Mouse (Mus musculus): ENCODE measurements around the gene Mtx1. TPM values are rescaled to one million over a fixed set of nuclear protein-coding genes. Genes with fewer than 3 reads are reported as not detected.
A peak's percentile ranks its signal among the peaks of the same experiment; 100 is the strongest.

The Mtx1 gene
- 197 and 199 TPM in 2 replicates for polyA plus RNA-seq (2015; fragmentation: Nextera tagmentation; extraction: Ambion mirVana)

DNA sequence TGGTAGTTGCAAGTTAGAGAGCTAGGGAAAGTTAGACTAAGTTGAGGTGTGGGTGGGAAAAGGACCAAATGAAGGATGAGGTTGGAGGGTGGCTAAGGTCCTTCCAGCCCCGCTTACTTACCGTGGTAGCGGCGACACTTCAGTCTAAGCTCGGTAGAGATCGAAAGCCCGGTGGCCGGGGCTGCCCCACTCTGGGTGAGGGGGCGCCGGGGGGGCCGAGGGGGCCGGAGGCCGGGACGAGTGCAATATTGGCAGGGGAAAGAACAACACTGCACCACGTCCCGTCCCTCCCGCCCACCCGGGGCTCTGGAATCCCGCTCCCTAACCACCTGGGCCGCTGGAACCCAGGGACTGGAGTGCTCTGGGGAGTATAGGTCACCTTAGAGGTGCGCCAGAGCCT is at the start of gene Mtx1:
Gene Mtx1, minus strand, starts transcription at position 189 of the 400 bp plus-strand sequence.
- H3K27me3 ChIP-seq (replicated peaks), result no peaks in the 10 kb centered on the region
- peak within 1 kb of the TSS; percentile 60 for H3K27ac ChIP-seq
- H3K4me2 ChIP-seq, result peak within 1 kb of the TSS; percentile 82
- no peaks in the 10 kb centered on the region for H3K9me3 ChIP-seq
- H3K4me3 ChIP-seq (replicated peaks), result peak within 1 kb of the TSS; percentile 46
- no peaks in the 10 kb centered on the region for H3K36me3 ChIP-seq
- peaks cover 27% of the 10 kb centered on the region for H3K4me1 ChIP-seq
- WGBS, result 4% methylated on average over 20 of the region's 21 CpGs
- no peak within 1 kb of the TSS for H3K9ac ChIP-seq
- ATAC-seq (ENCODE audit: insufficient read depth, low FRiP score, low read depth), result peak; percentile 4; the same call in 1 of the 2 replicates

DNA sequence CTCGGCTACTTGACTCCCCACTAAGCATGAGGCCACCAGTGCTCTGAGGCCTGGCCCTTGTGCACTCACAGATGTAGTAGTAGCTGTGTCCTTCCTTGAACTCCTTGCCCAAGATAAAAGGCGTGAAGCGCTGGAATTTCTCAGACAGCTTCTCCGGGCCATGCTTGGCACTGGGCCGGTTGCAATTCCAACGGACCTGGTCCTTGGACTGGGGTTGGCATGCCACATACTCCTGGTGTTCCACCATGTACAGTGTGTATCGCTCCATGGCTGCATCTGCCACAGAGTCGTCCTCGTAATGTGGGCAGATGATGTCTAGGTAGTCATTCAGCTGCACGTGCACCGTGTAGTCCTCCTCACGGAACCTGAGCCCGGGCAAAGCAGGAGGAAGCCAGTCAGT is 49.2 kb upstream of the Mtx1 start:
- no peak overlapping the region for H3K4me2 ChIP-seq
- H3K4me3 ChIP-seq (replicated peaks), result no peak overlapping the region
- 91% methylated on average over 13 of the region's 13 CpGs for WGBS
- no peak overlapping the region for H3K27ac ChIP-seq
- H3K36me3 ChIP-seq, result peaks cover 15% of the 10 kb centered on the region; the same call in 1 of the 2 replicates
- no peaks in the 10 kb centered on the region for H3K27me3 ChIP-seq (replicated peaks)
- H3K9me3 ChIP-seq, result no peaks in the 10 kb centered on the region
- no peak for ATAC-seq (ENCODE audit: insufficient read depth, low FRiP score, low read depth)
- H3K4me1 ChIP-seq, result peaks cover 34% of the 10 kb centered on the region
- H3K9ac ChIP-seq, result no peak overlapping the region

DNA sequence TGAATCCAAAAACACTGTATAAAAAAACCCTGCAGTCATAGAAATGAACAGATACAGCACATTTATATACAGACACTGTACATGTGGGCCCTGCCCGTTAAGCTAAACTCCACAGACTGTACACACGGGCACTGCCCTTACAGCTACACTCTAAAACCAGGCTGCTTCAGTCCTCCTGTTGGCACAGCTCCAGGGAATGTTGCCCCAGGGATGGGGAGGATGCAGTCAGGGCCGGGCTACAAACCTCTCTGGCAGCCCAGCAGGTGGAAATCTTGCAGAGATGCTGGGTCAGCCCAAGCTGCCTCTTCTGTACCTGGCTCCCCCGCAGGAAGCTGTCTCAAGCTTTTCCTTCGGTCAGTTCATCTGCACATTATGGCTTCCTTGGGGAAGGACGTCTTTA is 44.9 kb upstream of the Mtx1 start:
- no peak for ATAC-seq (ENCODE audit: insufficient read depth, low FRiP score, low read depth)
- Histone ChIP-seq H3K27me3 (replicated peaks) (no peaks in the 10 kb centered on the region), H3K9me3 (no peaks in the 10 kb centered on the region), H3K9ac (no peak overlapping the region), H3K4me3 (replicated peaks) (no peak overlapping the region), H3K27ac (0 out of 2 replicates have a peak overlapping the region, but pooled peaks have one; percentile 4), H3K4me2 (no peak overlapping the region), H3K36me3 (peaks cover 15% of the 10 kb centered on the region; the same call in 1 of the 2 replicates), H3K4me1 (peaks cover 27% of the 10 kb centered on the region)
- WGBS, result 65% methylated on average over 6 of the region's 6 CpGs

DNA sequence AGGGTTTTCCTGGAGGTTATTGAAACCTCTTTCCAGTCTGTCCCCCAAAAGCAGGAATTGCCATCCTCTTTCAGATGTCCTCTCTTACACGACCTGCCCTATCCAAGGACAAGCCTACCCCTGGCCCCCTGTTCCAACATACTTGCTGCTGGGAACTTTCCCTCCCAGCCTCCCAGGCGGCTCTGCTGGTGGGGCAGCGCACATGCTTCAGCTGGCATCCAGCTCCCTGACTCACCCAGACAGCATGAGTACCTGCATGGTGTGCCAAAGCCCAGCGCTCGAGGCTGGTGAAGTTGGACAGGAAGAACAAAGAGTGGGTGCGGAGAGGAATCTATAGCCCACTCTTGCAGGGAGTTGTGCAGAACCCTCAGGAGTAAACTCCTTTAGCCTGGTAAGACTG is 44.0 kb upstream of the Mtx1 start:
- H3K9ac ChIP-seq, result no peak overlapping the region
- no peaks in the 10 kb centered on the region for H3K9me3 ChIP-seq
- WGBS, result 61% methylated on average over 6 of the region's 6 CpGs
- peak overlapping the region; percentile 61; the same call in 1 of the 2 replicates for H3K4me3 ChIP-seq (replicated peaks)
- peak overlapping the region; percentile 72 for H3K4me2 ChIP-seq
- peaks cover 15% of the 10 kb centered on the region; the same call in 1 of the 2 replicates for H3K36me3 ChIP-seq
- no peak for ATAC-seq (ENCODE audit: insufficient read depth, low FRiP score, low read depth)
- peaks cover 31% of the 10 kb centered on the region for H3K4me1 ChIP-seq
- H3K27ac ChIP-seq, result peak overlapping the region; percentile 90
- H3K27me3 ChIP-seq (replicated peaks), result no peaks in the 10 kb centered on the region

DNA sequence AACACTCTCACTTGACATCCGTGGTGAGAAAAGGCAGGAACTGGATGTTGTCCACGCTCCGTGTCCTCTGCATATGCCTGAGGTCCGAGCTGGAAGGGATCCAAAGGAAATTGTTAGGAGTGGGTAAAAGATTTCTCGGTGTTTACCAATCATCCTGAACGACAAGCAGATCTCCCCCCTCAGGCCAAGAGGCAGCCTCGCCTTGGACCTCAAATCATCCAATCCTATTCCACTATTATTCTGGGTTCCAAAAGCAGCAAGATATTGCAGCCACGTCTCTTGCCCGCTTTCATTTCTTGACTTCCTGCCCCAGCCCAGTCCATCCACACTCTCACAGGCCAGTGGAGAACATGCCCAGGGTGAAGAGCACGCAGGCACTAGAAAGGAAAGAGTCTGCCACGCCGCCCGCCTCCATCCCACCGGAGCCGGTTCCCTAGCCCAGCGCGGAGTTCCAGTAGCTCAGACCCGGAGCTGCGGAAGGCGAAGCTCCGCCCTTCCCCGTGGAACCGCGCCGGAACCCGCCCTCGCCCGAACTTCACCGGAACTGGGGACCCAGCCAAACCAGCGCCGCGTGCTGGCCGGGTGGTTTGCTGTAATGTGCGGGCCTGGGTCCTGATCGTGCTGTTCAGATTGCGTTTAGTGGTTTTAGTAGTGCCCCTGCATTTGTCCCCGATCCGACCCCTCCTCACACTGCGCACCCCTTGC is 43.3 kb upstream of the Mtx1 start, which contains the start of gene Slc50a1:
Gene Slc50a1, minus strand, starts transcription at position 520 of the 705 bp plus-strand sequence.
- WGBS, result 2% methylated on average over 39 of the region's 39 CpGs
- Histone ChIP-seq H3K36me3 (peaks cover 13% of the 10 kb centered on the region; the same call in 1 of the 2 replicates), H3K4me3 (replicated peaks) (peak within 1 kb of the TSS; percentile 61), H3K27ac (peak within 1 kb of the TSS; percentile 90), H3K9ac (peak within 1 kb of the TSS; percentile 59), H3K9me3 (no peaks in the 10 kb centered on the region), H3K4me1 (peaks cover 32% of the 10 kb centered on the region), H3K4me2 (peak within 1 kb of the TSS; percentile 72), H3K27me3 (replicated peaks) (no peaks in the 10 kb centered on the region)
- peak; percentile 41; the same call in 1 of the 2 replicates for ATAC-seq (ENCODE audit: insufficient read depth, low FRiP score, low read depth)

DNA sequence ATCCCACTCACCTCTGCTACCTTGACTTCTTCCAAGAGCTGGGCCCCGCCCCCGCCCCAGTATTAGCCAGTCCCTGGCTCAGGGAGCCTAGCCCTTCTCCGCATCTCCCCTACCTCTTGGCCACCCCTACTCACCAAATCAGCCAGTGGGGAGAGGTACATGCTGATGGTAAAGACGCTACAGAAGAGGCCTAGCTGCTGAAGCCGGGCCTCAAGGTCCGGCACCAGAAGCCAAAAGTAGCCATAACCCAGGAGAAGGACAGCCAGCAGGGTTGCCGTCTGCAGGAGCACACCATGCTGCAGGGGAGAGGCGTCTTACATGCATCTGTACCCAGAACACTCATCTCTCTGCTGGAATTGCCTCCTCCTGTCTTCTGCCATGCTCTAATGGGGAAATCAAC is 42.0 kb upstream of the Mtx1 start:
- H3K9ac ChIP-seq, result no peak overlapping the region
- no peaks in the 10 kb centered on the region for H3K27me3 ChIP-seq (replicated peaks)
- WGBS, result 74% methylated on average over 8 of the region's 8 CpGs
- H3K4me2 ChIP-seq, result peak overlapping the region; percentile 72
- no peak for ATAC-seq (ENCODE audit: insufficient read depth, low FRiP score, low read depth)
- H3K9me3 ChIP-seq, result no peaks in the 10 kb centered on the region
- H3K27ac ChIP-seq, result 0 out of 2 replicates have a peak overlapping the region, but pooled peaks have one; percentile 40
- peaks cover 32% of the 10 kb centered on the region for H3K4me1 ChIP-seq
- peaks cover 9% of the 10 kb centered on the region; the same call in 1 of the 2 replicates for H3K36me3 ChIP-seq
- 0 out of 2 replicates have a peak overlapping the region, but pooled peaks have one; percentile 8 for H3K4me3 ChIP-seq (replicated peaks)

DNA sequence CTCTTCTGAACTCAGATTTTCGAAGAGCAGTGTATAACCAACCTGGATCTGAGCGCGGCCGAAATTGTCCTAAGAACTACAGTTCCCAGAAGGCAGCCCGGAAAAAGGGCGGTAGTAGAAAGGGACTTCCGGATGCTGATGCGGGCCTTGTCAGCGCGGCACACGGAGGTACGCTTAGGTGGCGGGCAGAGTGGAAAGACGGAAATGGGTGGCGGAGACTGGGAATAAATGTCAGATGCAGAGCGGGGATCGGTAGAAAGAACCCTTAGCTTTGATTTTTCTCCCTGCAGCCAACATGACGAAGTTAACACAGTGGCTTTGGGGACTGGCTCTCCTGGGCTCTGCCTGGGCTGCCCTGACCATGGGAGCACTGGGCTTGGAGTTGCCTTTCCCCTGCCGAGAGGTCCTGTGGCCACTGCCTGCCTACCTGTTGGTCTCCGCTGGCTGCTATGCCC is 39.6 kb upstream of the Mtx1 start:
- ATAC-seq (ENCODE audit: insufficient read depth, low FRiP score, low read depth), result peak; percentile 86

DNA sequence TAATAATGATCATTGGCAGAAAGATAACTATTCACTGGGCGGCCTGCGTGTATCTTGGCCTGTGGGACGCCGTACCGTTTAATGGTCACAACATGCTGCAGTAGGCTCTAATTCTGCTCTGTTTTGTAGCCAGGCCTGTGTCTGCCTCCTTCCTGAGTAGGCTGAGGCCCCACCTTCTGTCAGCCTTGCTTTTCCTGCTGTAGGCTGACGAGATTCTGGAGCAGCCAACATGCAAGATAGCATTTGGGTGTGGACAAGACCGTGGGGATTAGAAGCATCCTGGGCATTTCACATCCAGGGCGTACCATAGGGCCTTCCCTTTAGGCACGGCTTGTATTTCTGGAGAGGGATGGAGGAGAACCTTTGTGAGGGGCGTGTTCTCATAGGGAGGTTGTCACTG is 35.5 kb upstream of the Mtx1 start:
- Histone ChIP-seq H3K4me1 (peaks cover 9% of the 10 kb centered on the region; the same call in 1 of the 2 replicates), H3K4me3 (replicated peaks) (no peak overlapping the region), H3K36me3 (no peaks in the 10 kb centered on the region), H3K4me2 (no peak overlapping the region), H3K27me3 (replicated peaks) (no peaks in the 10 kb centered on the region), H3K9me3 (no peaks in the 10 kb centered on the region), H3K9ac (no peak overlapping the region), H3K27ac (no peak overlapping the region)
- no peak for ATAC-seq (ENCODE audit: insufficient read depth, low FRiP score, low read depth)
- WGBS, result 61% methylated on average over 10 of the region's 10 CpGs

More for the DNA sequence above, 39.6 kb upstream of the Mtx1 start:
- peak overlapping the region; percentile 81 for H3K27ac ChIP-seq
- peaks cover 32% of the 10 kb centered on the region for H3K4me1 ChIP-seq
- under 1% methylated on average over 20 of the region's 20 CpGs for WGBS
- H3K9ac ChIP-seq, result peak overlapping the region; percentile 95
- no peaks in the 10 kb centered on the region for H3K36me3 ChIP-seq
- H3K4me2 ChIP-seq, result peak overlapping the region; percentile 91
- H3K27me3 ChIP-seq (replicated peaks), result no peaks in the 10 kb centered on the region
- H3K9me3 ChIP-seq, result no peaks in the 10 kb centered on the region
- peak overlapping the region; percentile 83 for H3K4me3 ChIP-seq (replicated peaks)

DNA sequence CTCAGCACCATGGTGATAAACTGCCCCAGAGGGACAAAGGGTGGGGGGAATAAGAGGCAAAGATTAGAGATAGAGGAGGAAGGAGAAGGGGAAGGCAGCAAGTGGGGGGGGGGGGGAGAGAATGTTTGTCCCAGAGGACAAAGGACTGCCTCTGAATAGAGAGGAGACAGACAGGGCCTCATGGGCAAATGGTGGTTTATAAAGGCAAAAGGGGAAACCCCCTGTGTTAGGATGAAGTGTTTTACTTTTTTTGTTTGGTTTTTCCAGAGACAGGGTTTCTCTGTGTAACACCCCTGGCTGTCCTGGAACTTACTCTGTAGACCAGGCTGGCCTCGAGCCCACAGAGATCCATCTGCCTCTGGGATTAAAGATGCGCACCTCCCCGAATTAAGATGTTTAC is 33.3 kb upstream of the Mtx1 start:
- WGBS, result 49% methylated on average over 3 of the region's 3 CpGs

DNA sequence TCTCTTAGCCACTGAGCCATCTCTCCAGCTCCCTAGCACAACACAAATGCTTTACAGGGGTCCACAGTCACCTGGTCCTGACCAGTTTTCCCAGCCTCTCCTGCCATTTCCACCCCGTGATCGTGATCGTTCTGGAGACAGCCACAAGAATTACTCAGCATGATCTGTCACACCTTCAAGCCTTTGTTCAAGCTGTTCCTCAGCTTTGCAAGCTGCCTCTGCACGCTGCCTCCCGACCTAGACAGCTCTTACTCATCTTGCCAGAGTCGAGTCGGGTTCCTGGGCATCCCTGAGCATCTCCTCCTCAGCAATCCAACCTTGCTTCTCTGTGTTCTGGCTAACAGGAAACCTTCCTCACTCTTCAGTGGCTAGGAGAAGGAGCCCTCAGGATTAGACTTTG is 32.2 kb upstream of the Mtx1 start, which contains the start of gene Dpm3:
Gene Dpm3, plus strand, starts transcription at position 283 of the 400 bp plus-strand sequence.
- WGBS, result 44% methylated on average over 7 of the region's 7 CpGs
- Histone ChIP-seq H3K27me3 (replicated peaks) (no peaks in the 10 kb centered on the region), H3K4me1 (no peaks in the 10 kb centered on the region), H3K27ac (no peak within 1 kb of the TSS), H3K9ac (no peak within 1 kb of the TSS), H3K4me3 (replicated peaks) (no peak within 1 kb of the TSS), H3K4me2 (no peak within 1 kb of the TSS), H3K36me3 (no peaks in the 10 kb centered on the region), H3K9me3 (no peaks in the 10 kb centered on the region)
- no peak for ATAC-seq (ENCODE audit: insufficient read depth, low FRiP score, low read depth)

More for the DNA sequence above, 33.3 kb upstream of the Mtx1 start:
- no peaks in the 10 kb centered on the region for H3K9me3 ChIP-seq
- no peak overlapping the region for H3K27ac ChIP-seq
- no peaks in the 10 kb centered on the region for H3K27me3 ChIP-seq (replicated peaks)
- ATAC-seq (ENCODE audit: insufficient read depth, low FRiP score, low read depth), result no peak
- no peak overlapping the region for H3K4me3 ChIP-seq (replicated peaks)
- no peaks in the 10 kb centered on the region for H3K4me1 ChIP-seq
- no peaks in the 10 kb centered on the region for H3K36me3 ChIP-seq
- no peak overlapping the region for H3K4me2 ChIP-seq
- no peak overlapping the region for H3K9ac ChIP-seq

DNA sequence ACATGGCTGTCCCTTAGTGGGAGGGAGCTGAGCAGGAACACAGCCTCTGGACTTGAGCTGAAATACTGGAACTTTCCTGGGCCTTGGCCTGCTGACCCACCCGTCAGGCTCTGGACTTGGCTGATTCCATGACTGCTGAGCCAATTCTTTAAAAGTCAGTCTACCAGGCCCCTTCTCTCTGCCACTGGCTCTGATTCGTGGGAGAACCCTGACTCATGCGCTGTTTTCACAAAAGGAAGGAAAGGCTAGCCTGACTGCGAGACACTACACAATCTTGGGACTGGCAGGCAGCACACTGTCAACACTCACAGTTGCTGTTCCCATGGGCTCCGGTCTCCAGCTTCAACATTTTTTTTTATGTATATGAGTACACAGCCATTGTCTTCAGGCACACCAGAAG is 29.3 kb upstream of the Mtx1 start:
- no peak for ATAC-seq (ENCODE audit: insufficient read depth, low FRiP score, low read depth)
- H3K4me2 ChIP-seq, result no peak overlapping the region
- H3K9me3 ChIP-seq, result no peaks in the 10 kb centered on the region
- H3K27me3 ChIP-seq (replicated peaks), result no peaks in the 10 kb centered on the region
- 78% methylated on average over 5 of the region's 5 CpGs for WGBS
- H3K4me3 ChIP-seq (replicated peaks), result no peak overlapping the region
- H3K9ac ChIP-seq, result no peak overlapping the region
- H3K27ac ChIP-seq, result no peak overlapping the region
- H3K36me3 ChIP-seq, result no peaks in the 10 kb centered on the region
- peaks cover 12% of the 10 kb centered on the region for H3K4me1 ChIP-seq

DNA sequence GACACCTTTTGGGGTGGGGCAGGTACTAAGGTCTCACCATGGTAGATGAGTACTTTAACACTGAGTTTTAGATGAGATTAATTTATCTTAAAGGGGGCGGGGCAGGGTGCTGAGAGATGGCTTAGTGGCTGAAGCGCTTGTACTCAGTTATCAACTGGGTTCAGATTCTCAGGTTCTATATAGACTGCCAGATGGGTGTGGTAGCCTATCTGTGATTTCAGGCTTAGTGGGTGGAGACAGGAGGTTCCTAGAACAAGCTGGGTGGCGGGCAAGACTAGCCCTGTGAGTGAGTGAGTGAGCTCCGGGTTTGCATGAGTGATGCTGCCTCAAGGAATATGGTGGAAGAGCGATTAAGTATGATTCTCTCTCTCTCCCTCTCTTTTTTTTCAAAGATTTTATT is 28.1 kb upstream of the Mtx1 start:
- Histone ChIP-seq H3K4me3 (replicated peaks) (no peak overlapping the region), H3K36me3 (no peaks in the 10 kb centered on the region), H3K4me2 (no peak overlapping the region), H3K9ac (no peak overlapping the region), H3K27me3 (replicated peaks) (no peaks in the 10 kb centered on the region), H3K27ac (no peak overlapping the region), H3K4me1 (peaks cover 20% of the 10 kb centered on the region), H3K9me3 (no peaks in the 10 kb centered on the region)
- no peak for ATAC-seq (ENCODE audit: insufficient read depth, low FRiP score, low read depth)
- WGBS, result 81% methylated on average over 5 of the region's 5 CpGs

All from stomach, embryonic 15.5 days (tissue).